Mouse (Mus musculus) macrophage (primary cell): ENCODE results near the gene Gbgt1. TPM values are rescaled to one million over a fixed set of nuclear protein-coding genes. Genes with fewer than 3 reads are reported as not detected.
"Not testable (repeated sequence)": the region's sequence is repeated elsewhere in the genome, so short reads cannot be mapped to it uniquely, and the experiment has no call there.

Experiments
- H3K27ac ChIP-seq: fragments of 350-480 bp; formaldehyde crosslinking; 2 replicates; pipeline ENCODE4 v1.9.0; 2021
- H3K36me3 ChIP-seq: fragments of 350-480 bp; formaldehyde crosslinking; 2 replicates; pipeline ENCODE4 v1.9.0; 2021; ENCODE audit errors: inconsistent target
- H3K4me3 ChIP-seq: fragments of 350-480 bp; formaldehyde crosslinking; 2 replicates; pipeline ENCODE4 v1.9.0; 2021; ENCODE audit errors: inconsistent target
- H3K79me2 ChIP-seq: fragments of 350-480 bp; formaldehyde crosslinking; 2 replicates; pipeline ENCODE4 v1.9.0; 2021; ENCODE audit errors: inconsistent target
- WGBS: methylation state at CpG from one replicate; pipeline ENCODE4 v1.1.7; 2026; ENCODE audit warnings: inconsistent platforms; ENCODE audit not compliant: missing documents; 5-methylcytosine and 5-hydroxymethylcytosine counted together
- polyA plus RNA-seq: library from polyadenylated mRNA; stranded (reverse); fragments of 250-400 nt; gene quantifications from 3 replicates; pipeline ENCODE4 v1.2.4, GENCODE M21; 2018; ENCODE audit warnings: inconsistent platforms

Gene Gbgt1
- polyA plus RNA-seq, 1 experiment from 2014 or later = 10.7 TPM

- no peak overlapping the region for H3K4me3 ChIP-seq
- no peak overlapping the region for H3K27ac ChIP-seq
- 87% methylated on average over 20 of the region's 20 CpGs for WGBS
- no peaks in the 10 kb centered on the region for H3K36me3 ChIP-seq
- no peaks in the 10 kb centered on the region for H3K79me2 ChIP-seq
Measured at GRCm38 (mm10) chr2:28479208-28480204, 17.2 kb upstream of the Gbgt1 start.

- H3K4me3 ChIP-seq = no peak overlapping the region
- 89% methylated on average over 2 of the region's 2 CpGs for WGBS
- no peaks in the 10 kb centered on the region for H3K79me2 ChIP-seq
Measured at GRCm38 (mm10) chr2:28483861-28484260, 12.8 kb upstream of the Gbgt1 start.

DNA sequence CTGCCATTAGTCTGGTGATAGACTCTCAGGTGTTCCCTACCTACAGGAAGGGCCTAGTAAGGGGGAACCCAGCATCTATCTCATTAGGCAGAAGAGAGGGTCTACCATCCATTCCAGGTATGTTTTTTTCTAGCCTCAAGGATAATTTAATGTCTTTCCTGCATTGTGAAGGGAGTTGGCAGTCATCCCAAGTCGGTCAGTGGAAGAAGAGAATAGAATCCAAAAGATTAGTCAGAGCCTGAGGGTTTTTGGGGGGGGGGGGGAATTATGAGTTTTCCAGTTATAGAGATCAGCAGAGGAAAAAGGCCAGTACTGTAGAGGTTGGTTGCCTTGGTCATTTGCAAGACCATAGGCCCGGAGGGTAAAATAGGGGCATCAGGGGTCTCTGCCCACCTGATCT lies 2.2 kb upstream of the Gbgt1 start:
- Histone ChIP-seq H3K27ac (no peak overlapping the region), H3K79me2 (no peaks in the 10 kb centered on the region), H3K4me3 (no peak overlapping the region), H3K36me3 (no peaks in the 10 kb centered on the region)
- 88% methylated on average over 2 of the region's 2 CpGs for WGBS

More at GRCm38 (mm10) chr2:28483861-28484260, 12.8 kb upstream of the Gbgt1 start:
- Histone ChIP-seq H3K36me3 (no peaks in the 10 kb centered on the region), H3K27ac (no peak overlapping the region)

DNA sequence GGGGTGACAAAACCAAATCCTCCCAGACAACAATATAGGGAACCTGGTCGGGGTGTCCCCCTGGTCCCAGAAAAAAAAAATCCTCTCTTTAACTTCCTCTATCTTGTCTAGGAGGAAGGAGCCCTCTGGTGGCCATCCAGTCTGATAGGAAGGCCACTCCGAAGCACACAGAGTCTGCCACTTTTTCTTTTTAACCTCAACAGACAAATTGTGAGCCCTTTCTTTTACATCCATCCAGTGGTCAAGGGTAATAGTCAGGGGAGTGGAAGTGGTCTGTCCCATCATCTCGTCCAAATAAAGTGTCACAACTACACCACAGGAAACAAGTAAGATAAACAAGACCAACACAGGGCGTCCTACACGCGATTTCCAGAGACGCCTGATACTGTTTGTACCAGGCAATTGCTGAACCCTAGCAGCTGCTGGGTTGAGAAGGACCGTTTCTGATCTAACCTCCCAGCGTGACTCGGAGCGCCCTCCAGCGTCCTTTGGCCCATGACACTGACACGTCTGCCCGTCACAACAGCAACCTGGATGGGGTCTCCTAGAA lies 1.4 kb upstream of the Gbgt1 start:
- Histone ChIP-seq H3K27ac (no peak overlapping the region), H3K79me2 (no peaks in the 10 kb centered on the region), H3K4me3 (no peak overlapping the region), H3K36me3 (no peaks in the 10 kb centered on the region)
- 63% methylated on average over 14 of the region's 14 CpGs for WGBS

GRCm38 (mm10) chr2:28495801-28496595 lies 693 bp upstream of the Gbgt1 start:
- 91% methylated on average over 16 of the region's 16 CpGs for WGBS
- Histone ChIP-seq H3K27ac (no peak overlapping the region), H3K4me3 (no peak overlapping the region), H3K36me3 (no peaks in the 10 kb centered on the region), H3K79me2 (no peaks in the 10 kb centered on the region)

DNA sequence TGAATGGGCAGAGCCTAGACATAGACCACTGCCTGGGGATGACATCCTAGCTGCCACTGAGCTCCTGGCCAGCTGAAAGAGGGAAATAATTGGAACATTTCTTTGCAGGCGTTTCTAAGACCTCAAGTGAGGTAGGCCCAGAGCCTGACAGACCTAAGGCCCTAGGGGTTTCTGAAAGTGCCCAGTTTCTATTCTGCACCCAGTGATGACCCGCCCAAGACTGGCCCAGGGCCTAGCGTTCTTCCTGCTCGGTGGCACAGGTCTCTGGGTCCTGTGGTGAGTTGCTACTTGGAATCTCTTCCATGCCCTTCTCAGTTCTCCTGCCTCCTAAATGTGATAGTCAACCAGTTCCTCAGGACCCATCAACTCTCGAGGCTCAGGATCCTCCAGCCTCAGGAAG lies 870 bp downstream of the Gbgt1 start:
- Histone ChIP-seq H3K27ac (no peak overlapping the region), H3K4me3 (no peak overlapping the region), H3K79me2 (no peaks in the 10 kb centered on the region), H3K36me3 (no peaks in the 10 kb centered on the region)
- 97% methylated on average over 5 of the region's 5 CpGs for WGBS

DNA sequence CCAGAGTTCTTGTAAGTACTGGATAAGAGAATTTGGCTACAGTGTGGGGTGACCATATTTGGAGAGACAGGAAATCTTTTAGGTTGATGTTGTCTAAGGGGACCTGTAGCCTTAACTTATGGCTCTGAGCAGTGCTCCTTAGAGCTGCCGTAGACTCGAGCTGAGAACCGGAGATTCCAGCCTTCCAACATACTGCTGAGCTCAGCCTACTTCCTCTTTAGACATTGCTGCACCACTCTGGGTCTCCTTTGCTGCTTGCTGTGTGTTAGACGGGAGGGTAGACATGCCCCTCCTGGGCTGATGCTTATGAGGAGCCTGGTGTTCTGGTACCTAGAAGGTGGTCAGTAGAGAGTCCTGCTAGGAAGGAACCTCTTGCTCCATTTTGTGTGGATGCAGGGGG lies 1.7 kb downstream of the Gbgt1 start:
- no peaks in the 10 kb centered on the region for H3K36me3 ChIP-seq
- WGBS = 16% methylated on average over 4 of the region's 4 CpGs
- no peak overlapping the region for H3K4me3 ChIP-seq
- H3K79me2 ChIP-seq = no peaks in the 10 kb centered on the region
- H3K27ac ChIP-seq = no peak overlapping the region

- no peak overlapping the region for H3K27ac ChIP-seq
- no peak overlapping the region for H3K4me3 ChIP-seq
- WGBS = 65% methylated on average over 10 of the region's 10 CpGs
- H3K36me3 ChIP-seq = no peaks in the 10 kb centered on the region
- H3K79me2 ChIP-seq = no peaks in the 10 kb centered on the region
Measured at GRCm38 (mm10) chr2:28502987-28503386, 6.3 kb downstream of the Gbgt1 start.

- Histone ChIP-seq H3K27ac (no peak overlapping the region), H3K79me2 (no peaks in the 10 kb centered on the region), H3K36me3 (no peaks in the 10 kb centered on the region), H3K4me3 (no peak overlapping the region)
- WGBS = 90% methylated on average over 12 of the region's 13 CpGs
Measured at GRCm38 (mm10) chr2:28504676-28505075, 8.0 kb downstream of the Gbgt1 start.

DNA sequence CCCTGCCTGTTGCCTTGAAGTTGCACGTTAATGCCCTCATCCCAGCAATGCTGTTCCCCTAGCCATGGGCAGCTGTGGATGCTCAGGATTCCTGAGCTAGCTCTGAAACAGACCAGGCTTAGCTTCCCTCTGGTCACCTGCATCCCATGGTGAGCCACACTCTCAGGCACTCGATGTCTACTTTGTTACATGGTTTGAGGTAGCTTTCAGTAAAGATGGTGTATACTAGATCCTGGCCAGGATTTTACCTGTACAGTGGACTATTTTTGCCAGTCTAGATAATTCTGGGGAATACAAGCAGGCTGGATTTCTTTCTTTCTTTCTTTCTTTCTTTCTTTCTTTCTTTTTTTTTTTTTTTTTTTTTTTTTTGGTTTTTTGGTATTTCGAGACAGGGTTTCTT lies 9.1 kb downstream of the Gbgt1 start, which contains the start of gene Gm10134:
Gene Gm10134, plus strand, starts transcription at position 301 of the 400 bp plus-strand sequence.
- WGBS = 82% methylated on average over 3 of the region's 3 CpGs
- Histone ChIP-seq H3K79me2 (no peaks in the 10 kb centered on the region), H3K27ac (no peak within 1 kb of the TSS), H3K36me3 (no peaks in the 10 kb centered on the region), H3K4me3 (no peak within 1 kb of the TSS)

DNA sequence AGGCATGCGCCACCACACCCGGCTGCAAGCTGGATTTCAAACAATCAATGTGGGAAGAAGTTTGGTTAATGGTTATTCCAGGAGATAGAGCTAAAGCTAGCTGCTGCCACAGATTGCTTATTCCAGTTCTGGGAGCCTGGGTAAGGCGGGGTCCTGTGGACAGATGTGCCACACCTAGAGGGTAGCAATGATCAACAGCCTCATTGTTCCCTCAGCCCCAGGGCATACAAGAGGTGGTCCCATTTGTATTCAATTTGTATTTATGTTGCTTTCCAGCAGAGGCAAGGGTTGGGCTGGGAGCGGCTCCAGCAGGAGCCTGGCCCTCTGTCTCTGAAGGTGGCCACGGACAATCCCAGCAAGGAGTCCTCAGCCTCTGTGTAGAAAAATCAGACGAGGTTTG lies 9.6 kb downstream of the Gbgt1 start:
- H3K27ac ChIP-seq = no peak overlapping the region
- no peaks in the 10 kb centered on the region for H3K79me2 ChIP-seq
- H3K4me3 ChIP-seq = no peak overlapping the region
- 89% methylated on average over 6 of the region's 6 CpGs for WGBS
- no peaks in the 10 kb centered on the region for H3K36me3 ChIP-seq

GRCm38 (mm10) chr2:28511600-28511999 lies 14.9 kb downstream of the Gbgt1 start:
- H3K4me3 ChIP-seq, H3K79me2 ChIP-seq, H3K36me3 ChIP-seq, H3K27ac ChIP-seq: not testable (repeated sequence)
- WGBS = 42% methylated on average over 5 of the region's 5 CpGs

DNA sequence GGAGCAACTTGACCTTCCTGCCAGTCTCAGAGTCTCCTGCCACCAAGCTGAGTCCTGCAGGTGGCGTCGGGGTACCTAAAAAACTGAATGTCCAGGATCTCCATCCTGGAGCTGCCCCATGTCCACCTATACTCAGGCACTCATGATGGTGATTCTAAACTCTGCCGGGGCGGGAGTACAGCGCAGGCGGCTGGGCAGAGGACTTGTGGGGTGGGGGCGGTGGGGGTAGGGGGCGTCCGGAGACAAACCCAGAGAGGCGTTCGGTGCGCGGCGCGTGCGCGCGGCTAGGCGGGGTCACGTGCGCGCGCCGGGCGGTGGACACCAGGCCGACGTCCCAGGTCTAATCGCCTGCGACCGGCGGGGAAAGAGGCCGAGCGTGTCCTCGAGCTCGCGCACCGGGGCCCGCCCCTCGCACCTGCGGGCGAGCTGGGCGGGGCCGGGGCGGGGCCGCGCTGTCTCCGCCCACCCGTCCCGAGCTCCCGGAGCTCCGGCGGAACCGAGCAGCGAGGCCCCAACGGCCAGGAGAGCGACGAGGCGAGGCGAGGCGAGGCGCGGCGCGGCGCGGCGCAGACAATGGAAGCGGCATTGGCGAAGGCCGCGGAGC lies 16.2 kb downstream of the Gbgt1 start, which contains the start of gene Ralgds:
Gene Ralgds, plus strand, starts transcription at position 328 of the 604 bp plus-strand sequence.
- H3K79me2 ChIP-seq = no peaks in the 10 kb centered on the region
- 1% methylated on average over 67 of the region's 71 CpGs for WGBS
- H3K27ac ChIP-seq = no peak within 1 kb of the TSS
- no peaks in the 10 kb centered on the region for H3K36me3 ChIP-seq
- H3K4me3 ChIP-seq = peak within 1 kb of the TSS; percentile 31
